12 mouse cellular contexts compared by ENCODE assay signal in genomic region chr3:97682576-97682975, GRCm38 (mm10). TPM values are rescaled to one million over a fixed set of nuclear protein-coding genes. Genes with fewer than 3 reads are reported as not detected.
DNase-seq lines count a peak whose midpoint lies in the region; ATAC-seq and TF ChIP-seq lines count a peak whose summit lies in the region.
"Had no signal": no experiment of that assay in that cellular context is flagged by ENCODE, and none has a peak within 500 bp of the region (broad histone marks: within the 10 kb centered on the region; RNA-seq: fewer than 3 reads in every experiment).

No protein-coding gene starts in this region.

- no peaks in the 10 kb centered on the region for H3K36me3 ChIP-seq in forebrain, embryonic 10.5 days (replicated peaks)
- H3K36me3 ChIP-seq in forebrain, postnatal 0 days (ENCODE audit: insufficient read depth) = no peaks in the 10 kb centered on the region
- no peaks in the 10 kb centered on the region for H3K36me3 ChIP-seq in lung, postnatal 0 days (ENCODE audit: insufficient read depth, low read length)
- no peaks in the 10 kb centered on the region for H3K36me3 ChIP-seq in limb, embryonic 14.5 days (ENCODE audit: control insufficient read depth, insufficient read depth, low read length)
- no peaks in the 10 kb centered on the region for H3K36me3 ChIP-seq in stomach, embryonic 16.5 days (ENCODE audit: control insufficient read depth, insufficient read depth, low read length)

- WGBS in forebrain, embryonic 10.5 days = 23% methylated on average over 5 of the region's 5 CpGs
- WGBS in forebrain, postnatal 0 days = 29% methylated on average over 5 of the region's 5 CpGs
- 30% methylated on average over 5 of the region's 5 CpGs for WGBS in lung, postnatal 0 days
- 24% methylated on average over 5 of the region's 5 CpGs for WGBS in limb, embryonic 14.5 days
- 34% methylated on average over 5 of the region's 5 CpGs for WGBS in stomach, embryonic 16.5 days

- H3K9ac ChIP-seq in forebrain, postnatal 0 days = no peak overlapping the region
- no peak overlapping the region for H3K9ac ChIP-seq in lung, postnatal 0 days (replicated peaks; ENCODE audit: low read depth)
- no peak overlapping the region for H3K9ac ChIP-seq in limb, embryonic 14.5 days (ENCODE audit: low read depth, low read length, severe bottlenecking)
- 0 out of 2 replicates have a peak overlapping the region, but pooled peaks have one; percentile 0 for H3K9ac ChIP-seq in stomach, embryonic 16.5 days (ENCODE audit: low read length)

- peaks cover 34% of the 10 kb centered on the region for H3K4me1 ChIP-seq in forebrain, embryonic 10.5 days
- no peaks in the 10 kb centered on the region for H3K4me1 ChIP-seq in forebrain, postnatal 0 days (ENCODE audit: insufficient read depth)
- peaks cover 11% of the 10 kb centered on the region; the same call in 1 of the 2 replicates for H3K4me1 ChIP-seq in lung, postnatal 0 days (ENCODE audit: insufficient read depth, low read depth, low read length)
- peaks cover 6% of the 10 kb centered on the region for H3K4me1 ChIP-seq in limb, embryonic 14.5 days (ENCODE audit: control insufficient read depth, insufficient read depth, low read length)
- H3K4me1 ChIP-seq in stomach, embryonic 16.5 days (ENCODE audit: control insufficient read depth, insufficient read depth, low read length) = peaks cover 9% of the 10 kb centered on the region; the same call in 1 of the 2 replicates

- H3K9me3 ChIP-seq in forebrain, embryonic 10.5 days = no peaks in the 10 kb centered on the region
- no peaks in the 10 kb centered on the region for H3K9me3 ChIP-seq in forebrain, postnatal 0 days (ENCODE audit: low read length)
- H3K9me3 ChIP-seq in lung, postnatal 0 days (ENCODE audit: low read length) = no peaks in the 10 kb centered on the region
- no peaks in the 10 kb centered on the region for H3K9me3 ChIP-seq in limb, embryonic 14.5 days (ENCODE audit: control insufficient read depth, low read length)
- H3K9me3 ChIP-seq in stomach, embryonic 16.5 days (replicated peaks; ENCODE audit: control insufficient read depth, low read length) = no peaks in the 10 kb centered on the region

- ATAC-seq in forebrain, postnatal 0 days = no peak
- ATAC-seq in lung, postnatal 0 days = no peak
- no peak for ATAC-seq in limb, embryonic 14.5 days (ENCODE audit: low FRiP score, low read depth)
- no peak for ATAC-seq in stomach, embryonic 16.5 days (ENCODE audit: insufficient read depth, low FRiP score)

- H3K27ac ChIP-seq in forebrain, embryonic 10.5 days = no peak overlapping the region
- H3K27ac ChIP-seq in forebrain, postnatal 0 days (ENCODE audit: low read depth, low read length) = no peak overlapping the region
- H3K27ac ChIP-seq in lung, postnatal 0 days (ENCODE audit: low read length) = no peak overlapping the region
- H3K27ac ChIP-seq in limb, embryonic 14.5 days (replicated peaks; ENCODE audit: low read depth, low read length) = no peak overlapping the region
- no peak overlapping the region for H3K27ac ChIP-seq in stomach, embryonic 16.5 days (ENCODE audit: low read length)

- TF ChIP-seq CTCF in forebrain, postnatal 0 days (IDR thresholded peaks at IDR 0.05; ENCODE audit: low read depth) = no peak
- no peak for TF ChIP-seq CTCF in lung, postnatal 0 days (IDR thresholded peaks at IDR 0.05)

- TF ChIP-seq POLR2A in limb, embryonic 14.5 days (IDR thresholded peaks at IDR 0.05; ENCODE audit: borderline replicate concordance, extremely low read depth, insufficient read depth, insufficient read length) = no peak

- H3K27me3 ChIP-seq in forebrain, embryonic 10.5 days (ENCODE audit: poor library complexity, severe bottlenecking) = peaks cover 68% of the 10 kb centered on the region
- H3K27me3 ChIP-seq in forebrain, postnatal 0 days (ENCODE audit: insufficient read depth, low read length) = no peaks in the 10 kb centered on the region
- no peaks in the 10 kb centered on the region for H3K27me3 ChIP-seq in lung, postnatal 0 days (replicated peaks; ENCODE audit: insufficient read depth, low read length)
- H3K27me3 ChIP-seq in limb, embryonic 14.5 days (ENCODE audit: control insufficient read depth, insufficient read depth, low read length) = no peaks in the 10 kb centered on the region
- no peaks in the 10 kb centered on the region for H3K27me3 ChIP-seq in stomach, embryonic 16.5 days (ENCODE audit: control insufficient read depth, insufficient read depth, low read length)

- no peak for DNase-seq in forebrain, embryonic 10.5 days (ENCODE audit: extremely low spot score, low spot score)
- no peak for DNase-seq in forebrain, postnatal 0 days
- DNase-seq in lung, postnatal 0 days (ENCODE audit: low spot score) = no peak
- no peak for DNase-seq in lung, postnatal 14 days
- no peak for DNase-seq in limb, embryonic 14.5 days (ENCODE audit: low spot score)
- no peak for DNase-seq in B cell, adult 2 months
- no peak for DNase-seq in layer of hippocampus, adult 9-10 months (ENCODE audit: low spot score)

- H3K4me3 ChIP-seq in forebrain, embryonic 10.5 days = peak overlapping the region; percentile 55
- H3K4me3 ChIP-seq in forebrain, postnatal 0 days (ENCODE audit: low read depth, low read length) = no peak overlapping the region
- 0 out of 2 replicates have a peak overlapping the region, but pooled peaks have one; percentile 39 for H3K4me3 ChIP-seq in lung, postnatal 0 days (ENCODE audit: low read depth, low read length)
- H3K4me3 ChIP-seq in limb, embryonic 14.5 days (replicated peaks; ENCODE audit: low read length) = no peak overlapping the region
- H3K4me3 ChIP-seq in stomach, embryonic 16.5 days (replicated peaks; ENCODE audit: low read length) = peak overlapping the region; percentile 48; the same call in 1 of the 2 replicates

- TF ChIP-seq EP300 in lung, postnatal 0 days (IDR thresholded peaks at IDR 0.05) = no peak

- H3K4me2 ChIP-seq in forebrain, postnatal 0 days (ENCODE audit: low read depth) = no peak overlapping the region; the same call in 1 of the 2 replicates
- H3K4me2 ChIP-seq in lung, postnatal 0 days (replicated peaks; ENCODE audit: low read depth, low read length) = peak overlapping the region; percentile 82
- peak overlapping the region; percentile 84 for H3K4me2 ChIP-seq in limb, embryonic 14.5 days (replicated peaks; ENCODE audit: low read depth, low read length, severe bottlenecking)
- peak overlapping the region; percentile 93 for H3K4me2 ChIP-seq in stomach, embryonic 16.5 days (ENCODE audit: low read depth, low read length)

RNA-seq across cellular contexts. Expression of gene Gm17651, which starts 8.1 kb away (rescaled TPM):
- polyA plus RNA-seq in forebrain, embryonic 10.5 days (2016; fragmentation: Nextera tagmentation; extraction: Ambion mirVana) = not detected in 2 replicates
- total RNA-seq in forebrain, postnatal 0 days (2014; rRNA removed) = not detected in 2 replicates
- polyA plus RNA-seq in forebrain, postnatal 0 days (2015; fragmentation: Nextera tagmentation; extraction: Ambion mirVana) = not detected in 2 replicates
- polyA plus RNA-seq in lung, postnatal 0 days (2015; fragmentation: Nextera tagmentation; extraction: Ambion mirVana) = not detected in 2 replicates
- not detected in 2 replicates for polyA plus RNA-seq in limb, embryonic 14.5 days (2012; rRNA removed)
- not detected in 2 replicates for polyA plus RNA-seq in limb, embryonic 14.5 days (2014; fragmentation: Nextera tagmentation; extraction: Ambion mirVana)
- not detected in 2 replicates for polyA plus RNA-seq in stomach, embryonic 16.5 days (2015; fragmentation: Nextera tagmentation; extraction: Ambion mirVana)
- total RNA-seq: granulocyte monocyte progenitor cell, adult 5-6 weeks; left cerebral cortex, postnatal 25 days had no signal
- polyA plus RNA-seq: activated CD4-positive, CD25-positive, alpha-beta regulatory T cell, adult 4 months; thymus, postnatal 0 days had no signal

RNA-seq across cellular contexts. Expression of gene Prkab2, which starts 24.6 kb away (rescaled TPM):
- 7.6 and 8.5 TPM in 2 replicates for polyA plus RNA-seq in forebrain, embryonic 10.5 days (2016; fragmentation: Nextera tagmentation; extraction: Ambion mirVana)
- 24.5 and 24.9 TPM in 2 replicates for total RNA-seq in forebrain, postnatal 0 days (2014; rRNA removed)
- 12.7 and 18.1 TPM in 2 replicates for polyA plus RNA-seq in forebrain, postnatal 0 days (2015; fragmentation: Nextera tagmentation; extraction: Ambion mirVana)
- 3.1 and 3.7 TPM in 2 replicates for polyA plus RNA-seq in lung, postnatal 0 days (2015; fragmentation: Nextera tagmentation; extraction: Ambion mirVana)
- polyA plus RNA-seq in limb, embryonic 14.5 days (2012; rRNA removed) = 15.4 and 15.6 TPM in 2 replicates
- 7.2 and 7.6 TPM in 2 replicates for polyA plus RNA-seq in limb, embryonic 14.5 days (2014; fragmentation: Nextera tagmentation; extraction: Ambion mirVana)
- polyA plus RNA-seq in stomach, embryonic 16.5 days (2015; fragmentation: Nextera tagmentation; extraction: Ambion mirVana) = 10.3 and 10.8 TPM in 2 replicates

RNA-seq across cellular contexts. Expression of gene Fmo5, which starts 54.0 kb away (rescaled TPM):
- polyA plus RNA-seq in forebrain, embryonic 10.5 days (2016; fragmentation: Nextera tagmentation; extraction: Ambion mirVana) = 0.48 and 0.86 TPM in 2 replicates
- 0.54 and 0.76 TPM in 2 replicates for total RNA-seq in forebrain, postnatal 0 days (2014; rRNA removed)
- polyA plus RNA-seq in forebrain, postnatal 0 days (2015; fragmentation: Nextera tagmentation; extraction: Ambion mirVana) = 0.97 and 1.2 TPM in 2 replicates
- polyA plus RNA-seq in lung, postnatal 0 days (2015; fragmentation: Nextera tagmentation; extraction: Ambion mirVana) = 6.1 and 6.5 TPM in 2 replicates
- 2.2 and 2.3 TPM in 2 replicates for polyA plus RNA-seq in limb, embryonic 14.5 days (2012; rRNA removed)
- 2.8 TPM in 2 replicates for polyA plus RNA-seq in limb, embryonic 14.5 days (2014; fragmentation: Nextera tagmentation; extraction: Ambion mirVana)
- polyA plus RNA-seq in stomach, embryonic 16.5 days (2015; fragmentation: Nextera tagmentation; extraction: Ambion mirVana) = 9.8 and 10.4 TPM in 2 replicates

Comparison
In these comparisons a context has a peak if more than half of its experiments do, and no peak if none do; other contexts are left out.
1. H3K4me3 ChIP-seq: peak in forebrain, embryonic 10.5 days (single experiment), lung, postnatal 0 days (single experiment) and stomach, embryonic 16.5 days (single experiment); none in forebrain, postnatal 0 days (single experiment) and limb, embryonic 14.5 days (single experiment).